Mouse (Mus musculus) neural tube, embryonic 15.5 days (tissue): ENCODE measurements at regions not wholly inside any gene's neighbourhood (a gene's known extent, or its start where the extent isn't known, plus 50 kb on each side); places are given as distances from the start of the nearest gene placed in this dataset.

Source experiments
- ATAC-seq: fragments of 200-750 bp; cut with Nextera tagmentation; 2 replicates; pipeline ENCODE4 v1.8.0; 2017; ENCODE audit warnings: mild to moderate bottlenecking, moderate TSS enrichment, moderate library complexity; ENCODE audit not compliant: low FRiP score
- H3K27ac ChIP-seq: fragments of 300-500 bp; sonication (generic); replicated peaks from 2 replicates; pipeline ENCODE4 v1.5.1; 2015; ENCODE audit warnings: mild to moderate bottlenecking, inconsistent platforms
- H3K27me3 ChIP-seq: fragments of 300-500 bp; sonication (generic); replicated peaks from 2 replicates; pipeline ENCODE4 v1.6.1; 2015; ENCODE audit warnings: inconsistent platforms
- H3K36me3 ChIP-seq: fragments of 300-500 bp; sonication (generic); 2 replicates; pipeline ENCODE4 v1.6.1; 2015; ENCODE audit warnings: inconsistent platforms
- H3K4me1 ChIP-seq: fragments of 300-500 bp; sonication (generic); 2 replicates; pipeline ENCODE4 v1.6.1; 2015; ENCODE audit warnings: inconsistent platforms
- H3K4me2 ChIP-seq: fragments of 300-500 bp; sonication (generic); 2 replicates; pipeline ENCODE4 v1.6.1; 2015; ENCODE audit warnings: inconsistent platforms, mild to moderate bottlenecking, moderate library complexity
- H3K4me3 ChIP-seq: fragments of 300-500 bp; sonication (generic); replicated peaks from 2 replicates; pipeline ENCODE4 v1.5.1; 2015; ENCODE audit warnings: mild to moderate bottlenecking, inconsistent platforms
- H3K9ac ChIP-seq: fragments of 300-500 bp; sonication (generic); replicated peaks from 2 replicates; pipeline ENCODE4 v1.6.1; 2015; ENCODE audit warnings: mild to moderate bottlenecking, inconsistent platforms
- H3K9me3 ChIP-seq: fragments of 300-500 bp; sonication (generic); replicated peaks from 2 replicates; pipeline ENCODE4 v1.6.1; 2016; ENCODE audit warnings: inconsistent platforms
- WGBS: fragments of 180-500 bp; shearing (Covaris S2); methylation state at CpG from one replicate; pipeline ENCODE4 v1.1.7; 2015; ENCODE audit warnings: mixed read lengths; 5-methylcytosine and 5-hydroxymethylcytosine counted together

- peaks cover 13% of the 10 kb centered on the region for H3K4me1 ChIP-seq
- no peaks in the 10 kb centered on the region for H3K27me3 ChIP-seq
- 89% methylated on average over 3 of the region's 3 CpGs for whole genome bisulfite sequencing
- H3K4me3 ChIP-seq = no peak overlapping the region
- H3K9ac ChIP-seq = no peak overlapping the region
- H3K4me2 ChIP-seq = no peak overlapping the region
- H3K27ac ChIP-seq = no peak overlapping the region
- no peaks in the 10 kb centered on the region for H3K9me3 ChIP-seq
- no peak for ATAC-seq
- H3K36me3 ChIP-seq = no peaks in the 10 kb centered on the region
Observed at GRCm38 (mm10) chr3:105228401-105228800, 161.8 kb downstream of the 4930564D02Rik start.

GRCm38 (mm10) chr3:105241048-105241447 lies 174.4 kb downstream of the 4930564D02Rik start:
- Histone ChIP-seq H3K27ac (no peak overlapping the region), H3K4me3 (no peak overlapping the region), H3K36me3 (no peaks in the 10 kb centered on the region), H3K27me3 (no peaks in the 10 kb centered on the region), H3K4me2 (no peak overlapping the region), H3K9me3 (no peaks in the 10 kb centered on the region), H3K4me1 (no peaks in the 10 kb centered on the region), H3K9ac (no peak overlapping the region)
- no peak for ATAC-seq
- WGBS = 71% methylated on average over 3 of the region's 3 CpGs

- Histone ChIP-seq H3K4me2 (no peak overlapping the region), H3K9me3 (no peaks in the 10 kb centered on the region), H3K4me3 (no peak overlapping the region), H3K27me3 (no peaks in the 10 kb centered on the region), H3K4me1 (no peaks in the 10 kb centered on the region), H3K27ac (no peak overlapping the region), H3K36me3 (no peaks in the 10 kb centered on the region), H3K9ac (no peak overlapping the region)
- 85% methylated on average over 2 of the region's 2 CpGs for WGBS
- no peak for ATAC-seq
Observed at GRCm38 (mm10) chr3:105257096-105257495, 190.5 kb downstream of the 4930564D02Rik start.

GRCm38 (mm10) chr3:105275241-105275640 lies 176.9 kb upstream of the Kcnd3 start:
- H3K36me3 ChIP-seq = no peaks in the 10 kb centered on the region

GRCm38 (mm10) chr3:105280971-105281370 lies 171.2 kb upstream of the Kcnd3 start:
- Histone ChIP-seq H3K4me3 (no peak overlapping the region), H3K9me3 (no peaks in the 10 kb centered on the region), H3K27me3 (no peaks in the 10 kb centered on the region), H3K9ac (no peak overlapping the region), H3K27ac (no peak overlapping the region), H3K4me1 (no peaks in the 10 kb centered on the region), H3K4me2 (no peak overlapping the region), H3K36me3 (no peaks in the 10 kb centered on the region)
- WGBS = 72% methylated on average over 5 of the region's 5 CpGs
- ATAC-seq = no peak

More at GRCm38 (mm10) chr3:105275241-105275640, 176.9 kb upstream of the Kcnd3 start:
- 41% methylated on average over 4 of the region's 4 CpGs for WGBS
- H3K4me2 ChIP-seq = no peak overlapping the region
- H3K4me1 ChIP-seq = no peaks in the 10 kb centered on the region
- no peak overlapping the region for H3K27ac ChIP-seq
- no peak overlapping the region for H3K4me3 ChIP-seq
- no peak for ATAC-seq
- H3K9ac ChIP-seq = no peak overlapping the region
- no peaks in the 10 kb centered on the region for H3K9me3 ChIP-seq
- H3K27me3 ChIP-seq = no peaks in the 10 kb centered on the region

GRCm38 (mm10) chr3:105281686-105282085 lies 170.4 kb upstream of the Kcnd3 start:
- no peak overlapping the region for H3K4me3 ChIP-seq
- H3K27me3 ChIP-seq = no peaks in the 10 kb centered on the region
- ATAC-seq = no peak
- H3K36me3 ChIP-seq = no peaks in the 10 kb centered on the region
- no peak overlapping the region for H3K27ac ChIP-seq
- no peak overlapping the region for H3K4me2 ChIP-seq
- no peaks in the 10 kb centered on the region for H3K4me1 ChIP-seq
- 87% methylated on average over 3 of the region's 3 CpGs for WGBS
- no peaks in the 10 kb centered on the region for H3K9me3 ChIP-seq
- H3K9ac ChIP-seq = no peak overlapping the region

- Histone ChIP-seq H3K9me3 (no peaks in the 10 kb centered on the region), H3K36me3 (no peaks in the 10 kb centered on the region), H3K4me3 (no peak overlapping the region), H3K4me1 (peaks cover 15% of the 10 kb centered on the region), H3K27ac (no peak overlapping the region), H3K9ac (no peak overlapping the region), H3K27me3 (0 out of 2 replicates have a peak, but pooled peaks cover 2% of the 10 kb centered on the region), H3K4me2 (no peak overlapping the region)
- ATAC-seq = no peak
- WGBS = 49% methylated on average over 3 of the region's 3 CpGs
Observed at GRCm38 (mm10) chr3:105298273-105298672, 153.9 kb upstream of the Kcnd3 start.

GRCm38 (mm10) chr3:105300693-105301548 lies 151.2 kb upstream of the Kcnd3 start:
- ATAC-seq = no peak
- Histone ChIP-seq H3K9ac (no peak overlapping the region), H3K36me3 (no peaks in the 10 kb centered on the region), H3K4me3 (no peak overlapping the region), H3K4me2 (no peak overlapping the region), H3K4me1 (peaks cover 15% of the 10 kb centered on the region), H3K27me3 (0 out of 2 replicates have a peak, but pooled peaks cover 2% of the 10 kb centered on the region), H3K9me3 (no peaks in the 10 kb centered on the region), H3K27ac (no peak overlapping the region)
- WGBS = 47% methylated on average over 7 of the region's 7 CpGs

GRCm38 (mm10) chr3:105307676-105308075 lies 144.5 kb upstream of the Kcnd3 start:
- Histone ChIP-seq H3K4me2 (no peak overlapping the region), H3K4me3 (no peak overlapping the region), H3K36me3 (no peaks in the 10 kb centered on the region), H3K27ac (no peak overlapping the region), H3K4me1 (no peaks in the 10 kb centered on the region), H3K9ac (no peak overlapping the region), H3K27me3 (no peaks in the 10 kb centered on the region), H3K9me3 (no peaks in the 10 kb centered on the region)
- ATAC-seq = no peak
- 57% methylated on average over 2 of the region's 2 CpGs for WGBS

GRCm38 (mm10) chr3:105309020-105309419 lies 143.1 kb upstream of the Kcnd3 start:
- 87% methylated on average over 2 of the region's 2 CpGs for WGBS

GRCm38 (mm10) chr3:105353268-105353667 lies 98.9 kb upstream of the Kcnd3 start:
- H3K9me3 ChIP-seq = no peaks in the 10 kb centered on the region
- H3K4me1 ChIP-seq = peaks cover 13% of the 10 kb centered on the region; the same call in 1 of the 2 replicates
- WGBS = 91% methylated on average over 4 of the region's 4 CpGs
- no peak overlapping the region for H3K27ac ChIP-seq
- no peaks in the 10 kb centered on the region for H3K27me3 ChIP-seq
- no peak overlapping the region for H3K9ac ChIP-seq
- H3K4me2 ChIP-seq = no peak overlapping the region
- H3K36me3 ChIP-seq = no peaks in the 10 kb centered on the region
- H3K4me3 ChIP-seq = no peak overlapping the region
- no peak for ATAC-seq

More at GRCm38 (mm10) chr3:105309020-105309419, 143.1 kb upstream of the Kcnd3 start:
- no peak for ATAC-seq
- H3K4me1 ChIP-seq = no peaks in the 10 kb centered on the region
- H3K9me3 ChIP-seq = no peaks in the 10 kb centered on the region
- no peak overlapping the region for H3K9ac ChIP-seq
- H3K27me3 ChIP-seq = no peaks in the 10 kb centered on the region
- no peak overlapping the region for H3K4me2 ChIP-seq
- H3K36me3 ChIP-seq = no peaks in the 10 kb centered on the region
- no peak overlapping the region for H3K27ac ChIP-seq
- H3K4me3 ChIP-seq = no peak overlapping the region
